Mouse (Mus musculus): Measurements from ENCODE around the gene Rab3c.

DNA sequence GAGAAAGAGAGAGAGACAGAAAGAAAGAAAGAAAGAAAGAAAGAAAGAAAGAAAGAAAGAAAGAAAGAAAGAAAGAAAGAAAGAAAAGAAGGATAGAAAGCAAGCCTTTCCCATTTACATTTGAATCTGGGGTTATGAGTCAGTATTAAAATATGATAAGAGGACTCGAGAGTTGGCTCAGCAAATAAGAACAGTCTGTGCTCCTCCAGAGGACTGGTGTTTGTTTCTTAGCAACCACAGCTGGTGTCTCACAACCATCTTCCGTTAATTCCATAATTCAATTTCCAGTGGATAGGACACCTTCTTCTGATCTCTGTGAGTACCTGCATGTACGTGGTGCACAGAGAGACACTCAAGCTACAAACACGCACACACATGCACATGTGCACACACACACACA lies 3.0 kb upstream of the Rab3c start:
- TF ChIP-seq CTCF (IDR thresholded peaks at IDR 0.05; ENCODE audit: borderline replicate concordance, insufficient read depth, low read length), result no peak
- no peak for TF ChIP-seq POLR2A (IDR thresholded peaks at IDR 0.05; ENCODE audit: low read depth, low read length)
